20 mouse cellular contexts compared by ENCODE assay signal in the genomic region with DNA sequence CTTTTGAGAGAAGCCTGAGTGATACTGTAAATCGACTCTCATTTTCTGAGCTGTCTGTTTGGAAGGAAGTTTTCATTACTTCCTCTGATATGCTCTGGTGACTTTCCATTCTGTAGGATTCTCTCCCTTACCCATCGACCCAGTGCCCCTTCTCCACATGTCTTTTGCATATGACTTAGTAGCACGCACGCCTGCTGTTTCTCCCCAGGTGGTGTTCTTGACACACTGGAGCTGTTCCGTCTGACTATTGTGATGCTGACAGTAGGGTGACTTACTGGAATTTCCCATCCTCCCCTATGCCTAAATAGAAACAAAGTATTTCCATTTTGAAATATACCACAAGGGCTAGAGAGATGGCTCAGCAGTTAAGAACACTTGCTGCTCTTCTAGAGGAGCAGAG.
DNase-seq lines count a peak whose midpoint lies in the region; ATAC-seq lines count a peak whose summit lies in the region.
"Had no signal": no experiment of that assay in that cellular context is flagged by ENCODE, and none has a peak within 500 bp of the region (broad histone marks: within the 10 kb centered on the region; RNA-seq: fewer than 3 reads in every experiment).

No protein-coding gene starts in this region.

- H3K4me1 ChIP-seq in hindbrain, embryonic 13.5 days (replicated peaks): no peaks in the 10 kb centered on the region
- H3K4me1 ChIP-seq: embryonic facial prominence, embryonic 10.5 days; embryonic facial prominence, embryonic 12.5 days; forebrain, embryonic 13.5 days; forebrain, embryonic 15.5 days had no signal

- H3K36me3 ChIP-seq in hindbrain, embryonic 13.5 days: no peaks in the 10 kb centered on the region
- H3K36me3 ChIP-seq: embryonic facial prominence, embryonic 10.5 days; embryonic facial prominence, embryonic 12.5 days; forebrain, embryonic 15.5 days; G1E had no signal

- 13% methylated on average over 5 of the region's 5 CpGs for WGBS in hindbrain, embryonic 13.5 days

- no peak for ATAC-seq in hindbrain, embryonic 13.5 days (ENCODE audit: low FRiP score)
- ATAC-seq: forebrain, embryonic 13.5 days; forebrain, embryonic 15.5 days; forebrain, postnatal 0 days; Patski had no signal

- peak; percentile 82 for DNase-seq in ES-CJ7 (ENCODE audit: low read depth, low spot score)
- peak; percentile 84 for DNase-seq in R1 (ENCODE audit: low read depth, low spot score)
- no peak for DNase-seq in left cerebral cortex, postnatal 4 days
- DNase-seq in adrenal gland, postnatal 14 days: no peak
- DNase-seq: adrenal gland, adult 2 months; adrenal gland, postnatal 10 days; adrenal gland, postnatal 36 days; cerebellum, adult 11-12 months; cerebellum, adult 2 months; cerebellum, adult 9-10 months; cerebellum, postnatal 10 days; cerebellum, postnatal 25 days; forebrain, postnatal 0 days had no signal

- H3K9ac ChIP-seq in hindbrain, embryonic 13.5 days: no peak overlapping the region
- H3K9ac ChIP-seq: embryonic facial prominence, embryonic 12.5 days; forebrain, embryonic 13.5 days; forebrain, embryonic 15.5 days; forebrain, postnatal 0 days had no signal

- H3K9me3 ChIP-seq in hindbrain, embryonic 13.5 days: no peaks in the 10 kb centered on the region
- H3K9me3 ChIP-seq: embryonic facial prominence, embryonic 10.5 days; embryonic facial prominence, embryonic 12.5 days; forebrain, embryonic 13.5 days; forebrain, embryonic 15.5 days had no signal

- H3K4me2 ChIP-seq in hindbrain, embryonic 13.5 days: no peak overlapping the region
- H3K4me2 ChIP-seq: embryonic facial prominence, embryonic 12.5 days; forebrain, embryonic 13.5 days; forebrain, embryonic 15.5 days had no signal

- no peak overlapping the region for H3K4me3 ChIP-seq in hindbrain, embryonic 13.5 days
- H3K4me3 ChIP-seq: embryonic facial prominence, embryonic 10.5 days; embryonic facial prominence, embryonic 12.5 days; forebrain, embryonic 13.5 days; forebrain, embryonic 15.5 days had no signal

- no peaks in the 10 kb centered on the region for H3K27me3 ChIP-seq in hindbrain, embryonic 13.5 days
- H3K27me3 ChIP-seq: embryonic facial prominence, embryonic 12.5 days; forebrain, embryonic 13.5 days; forebrain, embryonic 15.5 days; Patski had no signal

- intact Hi-C loops in left cerebral cortex, postnatal 4 days (cut with DNase I): no loop called here

- H3K27ac ChIP-seq in hindbrain, embryonic 13.5 days: no peak overlapping the region
- H3K27ac ChIP-seq: embryonic facial prominence, embryonic 10.5 days; embryonic facial prominence, embryonic 12.5 days; forebrain, embryonic 13.5 days; forebrain, embryonic 15.5 days had no signal

Comparison
In these comparisons a context has a peak if more than half of its experiments do, and no peak if none do; other contexts are left out.
1. DNase-seq: peak in ES-CJ7 (single experiment) and R1 (single experiment); none in left cerebral cortex, postnatal 4 days (single experiment) and adrenal gland, postnatal 14 days (single experiment).